Comparison of ENCODE assay signal across 17 mouse cellular contexts in genomic region chr17:53210416-53210772, GRCm38 (mm10).
"Had no signal": no experiment of that assay in that cellular context is flagged by ENCODE, and none has a peak within 500 bp of the region (broad histone marks: within the 10 kb centered on the region; RNA-seq: fewer than 3 reads in every experiment).

No protein-coding gene starts in this region.

- DNase-seq: kidney, adult 11 months; kidney, adult 9 months; kidney, postnatal 36 days; layer of hippocampus, adult 9-11 months; layer of hippocampus, postnatal 36 days; lung, embryonic 14.5 days; lung, postnatal 10 days; lung, postnatal 4 days; right cerebral cortex, adult 18-20 months; right cerebral cortex, postnatal 25 days; thymus, postnatal 4 days had no signal

- H3K9ac ChIP-seq: limb, embryonic 15.5 days; liver, embryonic 12.5 days; lung, embryonic 14.5 days; midbrain, embryonic 12.5 days; neural tube, embryonic 13.5 days had no signal

- H3K4me3 ChIP-seq: limb, embryonic 15.5 days; liver, embryonic 12.5 days; midbrain, embryonic 12.5 days; neural tube, embryonic 13.5 days had no signal

- H3K9me3 ChIP-seq: limb, embryonic 15.5 days; midbrain, embryonic 12.5 days; neural tube, embryonic 13.5 days had no signal

- ATAC-seq: liver, embryonic 12.5 days had no signal

- H3K4me1 ChIP-seq: limb, embryonic 15.5 days; liver, embryonic 12.5 days had no signal

- H3K27me3 ChIP-seq: limb, embryonic 15.5 days; liver, embryonic 12.5 days; midbrain, embryonic 12.5 days; neural tube, embryonic 13.5 days had no signal

- H3K27ac ChIP-seq: kidney, postnatal 0 days; limb, embryonic 15.5 days; liver, embryonic 12.5 days; midbrain, embryonic 12.5 days; neural tube, embryonic 13.5 days; stomach, postnatal 0 days had no signal

- H3K4me2 ChIP-seq: limb, embryonic 15.5 days; liver, embryonic 12.5 days; lung, embryonic 14.5 days; midbrain, embryonic 12.5 days; neural tube, embryonic 13.5 days had no signal

- H3K36me3 ChIP-seq: limb, embryonic 15.5 days; liver, embryonic 12.5 days; midbrain, embryonic 12.5 days; neural tube, embryonic 13.5 days had no signal
